Mouse (Mus musculus) MEL (cell line): ENCODE results near the gene Ttc16. TPM values are rescaled to one million over a fixed set of nuclear protein-coding genes. Genes with fewer than 3 reads are reported as not detected.

Experiments
- DNase-seq: peaks from one replicate; pipeline ENCODE4 v3.0.0; 2011; ENCODE audit warnings: low read depth, low spot score
- H3K27ac ChIP-seq: 2 replicates; pipeline ENCODE4 v1.5.1; 2012; ENCODE audit warnings: low read depth, mild to moderate bottlenecking, control low read depth, low read length, moderate library complexity; ENCODE audit not compliant: control insufficient read depth
- H3K27me3 ChIP-seq, 2 experiments: fragments of 150-350 bp in 1 of 2; sonication (generic) in 1 of 2; 2 replicates each; pipeline ENCODE4 v1.6.1; 2012; ENCODE audit warnings: low read length in 2 of 2, mild to moderate bottlenecking in 2 of 2, improper control_type of control experiment in 1 of 2, moderate library complexity in 1 of 2; ENCODE audit not compliant: insufficient read depth in 2 of 2, control insufficient read depth in 1 of 2
- H3K36me3 ChIP-seq, 2 experiments: 2 replicates each; pipeline ENCODE4 v1.6.1; 2012 to 2014; ENCODE audit warnings: low read length in 2 of 2, improper control_type of control experiment in 1 of 2, inconsistent platforms in 1 of 2, mild to moderate bottlenecking in 1 of 2; ENCODE audit not compliant: insufficient read depth in 2 of 2, control insufficient read depth in 1 of 2
- H3K4me1 ChIP-seq, 2 experiments: fragments of 150-350 bp in 1 of 2; sonication (generic) in 1 of 2; 2 replicates each; pipeline ENCODE4 v1.6.1; 2012; ENCODE audit warnings: low read length in 2 of 2, improper control_type of control experiment in 1 of 2, mild to moderate bottlenecking in 1 of 2; ENCODE audit not compliant: insufficient read depth in 2 of 2, control insufficient read depth in 1 of 2
- H3K4me3 ChIP-seq, 2 experiments: fragments of 150-350 bp in 1 of 2; sonication (generic) in 1 of 2; 2 replicates each; pipeline ENCODE4 v1.5.1; 2012; ENCODE audit warnings: low read depth in 2 of 2, low read length in 2 of 2, mild to moderate bottlenecking in 2 of 2, moderate library complexity in 2 of 2, control low read depth in 1 of 2, improper control_type of control experiment in 1 of 2; ENCODE audit not compliant: control insufficient read depth in 1 of 2, insufficient read depth in 1 of 2
- H3K79me2 ChIP-seq: 2 replicates; pipeline ENCODE4 v1.6.1; 2012; ENCODE audit warnings: mild to moderate bottlenecking, low read length, moderate library complexity; ENCODE audit not compliant: control insufficient read depth, poor library complexity, insufficient read depth
- H3K9ac ChIP-seq: 2 replicates; pipeline ENCODE4 v1.6.1; 2012; ENCODE audit warnings: low read depth, mild to moderate bottlenecking, control low read depth, low read length, moderate library complexity; ENCODE audit not compliant: control insufficient read depth, poor library complexity, severe bottlenecking
- H3K9me3 ChIP-seq: fragments of 150-350 bp; sonication (generic); replicated peaks from 2 replicates; pipeline ENCODE4 v1.6.1; 2012; ENCODE audit warnings: mild to moderate bottlenecking, low read length, improper control_type of control experiment, moderate library complexity; ENCODE audit not compliant: insufficient read depth
- CTCF ChIP-seq, 3 experiments: IDR thresholded peaks in 2 of 3; conservative IDR thresholded peaks in 1 of 3; 2 replicates each; pipeline ENCODE4 v1.5.1; 2011 to 2012; ENCODE audit warnings: low read length in 3 of 3, low read depth in 2 of 3, mild to moderate bottlenecking in 2 of 3, improper control_type of control experiment in 1 of 3, inconsistent platforms in 1 of 3, mixed read lengths in 1 of 3, moderate library complexity in 1 of 3; ENCODE audit not compliant: control insufficient read depth in 1 of 3, insufficient read depth in 1 of 3, poor library complexity in 1 of 3, severe bottlenecking in 1 of 3
- EP300 ChIP-seq, 2 experiments: IDR thresholded peaks; 2 replicates each; pipeline ENCODE4 v1.6.1; 2011; ENCODE audit warnings: improper control_type of control experiment in 2 of 2, low read length in 2 of 2, low read depth in 1 of 2, mild to moderate bottlenecking in 1 of 2
- ETS1 ChIP-seq: IDR thresholded peaks from 2 replicates; pipeline ENCODE4 v1.6.1; 2012; ENCODE audit warnings: low read depth, mild to moderate bottlenecking, inconsistent platforms, low read length, improper control_type of control experiment, moderate library complexity
- GABPA ChIP-seq: IDR thresholded peaks from 2 replicates; pipeline ENCODE4 v1.6.1; 2012; ENCODE audit warnings: low read depth, mild to moderate bottlenecking, inconsistent platforms, low read length, improper control_type of control experiment, moderate library complexity
- GATA1 ChIP-seq: IDR thresholded peaks from 2 replicates; pipeline ENCODE4 v1.6.1; 2011; ENCODE audit warnings: low read depth, low read length, improper control_type of control experiment
- HCFC1 ChIP-seq: IDR thresholded peaks from 2 replicates; pipeline ENCODE4 v1.6.1; 2012; ENCODE audit warnings: low read depth, mild to moderate bottlenecking, inconsistent platforms, low read length, improper control_type of control experiment, moderate library complexity
- MAFK ChIP-seq: IDR thresholded peaks from 2 replicates; pipeline ENCODE4 v1.6.1; 2011; ENCODE audit warnings: low read depth, mild to moderate bottlenecking, low read length, improper control_type of control experiment, borderline replicate concordance
- MAX ChIP-seq: IDR thresholded peaks from 2 replicates; pipeline ENCODE4 v1.6.1; 2011; ENCODE audit warnings: low read length, improper control_type of control experiment
- MXI1 ChIP-seq: IDR thresholded peaks from 2 replicates; pipeline ENCODE4 v1.6.1; 2011; ENCODE audit warnings: mild to moderate bottlenecking, low read depth, low read length, improper control_type of control experiment
- MYB ChIP-seq: IDR thresholded peaks from 2 replicates; pipeline ENCODE4 v1.6.1; 2011; ENCODE audit warnings: mild to moderate bottlenecking, low read depth, low read length, improper control_type of control experiment
- NELFE ChIP-seq: IDR thresholded peaks from 2 replicates; pipeline ENCODE4 v1.6.1; 2011; ENCODE audit warnings: low read depth, low read length, improper control_type of control experiment
- NRF1 ChIP-seq: IDR thresholded peaks from 2 replicates; pipeline ENCODE4 v1.6.1; 2014; ENCODE audit warnings: low read depth, mild to moderate bottlenecking, inconsistent platforms, low read length, improper control_type of control experiment, moderate library complexity; ENCODE audit not compliant: poor library complexity, insufficient read depth, severe bottlenecking
- POLR2AphosphoS2 ChIP-seq: IDR thresholded peaks from 2 replicates; pipeline ENCODE4 v1.6.1; 2011; ENCODE audit warnings: low read length, improper control_type of control experiment
- RCOR1 ChIP-seq: IDR thresholded peaks from 2 replicates; pipeline ENCODE4 v1.6.1; 2012; ENCODE audit warnings: low read depth, mild to moderate bottlenecking, inconsistent platforms, low read length, improper control_type of control experiment
- SIN3A ChIP-seq: IDR thresholded peaks from 2 replicates; pipeline ENCODE4 v1.6.1; 2012; ENCODE audit warnings: low read length, improper control_type of control experiment, inconsistent platforms
- ZC3H11A ChIP-seq: IDR thresholded peaks from 2 replicates; pipeline ENCODE4 v1.6.1; 2012; ENCODE audit warnings: low read depth, mild to moderate bottlenecking, inconsistent platforms, low read length, improper control_type of control experiment
- ZNF384 ChIP-seq: IDR thresholded peaks from 2 replicates; pipeline ENCODE4 v1.6.1; 2012; ENCODE audit warnings: low read depth, mild to moderate bottlenecking, inconsistent platforms, low read length, improper control_type of control experiment
- polyA plus RNA-seq, 2 experiments: library from polyadenylated mRNA; stranded (reverse) in 1 of 2; unstranded in 1 of 2; fragments of >175 nt in 1 of 2; fragments of >200 nt in 1 of 2; gene quantifications; 2 replicates each; pipeline versions ENCODE4 v1.2.1 to v1.2.4; 2012; ENCODE audit warnings: low replicate concordance in 2 of 2, low read depth in 1 of 2; ENCODE audit not compliant: insufficient read length in 2 of 2, insufficient read depth in 1 of 2, missing spikeins in 1 of 2
- total RNA-seq: library from RNA; depleted of rRNA; stranded (reverse); fragments of 300-350 nt; gene quantifications from 2 replicates; pipeline ENCODE4 v1.2.3, GENCODE M21; 2012

Gene Ttc16
- total and polyA plus RNA-seq, 3 experiments: 0.35 to 0.69 TPM; not detected in 1

DNA sequence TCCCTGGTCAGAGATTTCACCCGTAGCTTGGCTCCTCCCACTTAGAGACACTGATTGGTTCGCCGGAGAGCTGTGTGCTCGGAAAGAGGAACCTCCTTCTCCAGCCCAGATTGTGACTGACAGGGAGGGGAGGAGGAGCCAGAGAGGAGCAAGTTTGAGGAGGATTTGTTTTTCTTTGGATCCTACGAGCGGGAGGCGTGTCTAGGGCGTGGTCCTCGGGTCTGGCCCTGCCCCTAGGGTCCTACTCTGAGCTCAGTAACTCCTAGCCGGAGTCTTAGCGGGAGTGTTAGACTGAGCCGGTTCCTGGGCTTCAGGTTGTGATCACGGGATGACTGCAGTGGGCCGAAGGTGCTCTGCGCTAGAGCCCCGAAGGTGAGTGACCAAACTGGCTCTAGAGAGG is 48.0 kb downstream of the Ttc16 start:
- no peak overlapping the region for H3K9ac ChIP-seq
- no peaks in the 10 kb centered on the region for H3K9me3 ChIP-seq
- H3K79me2 ChIP-seq: no peaks in the 10 kb centered on the region
- peaks cover 0 to 3% of the 10 kb centered on the region in 2 experiments; a peak in 1 of 4 replicates for H3K4me1 ChIP-seq
- peak overlapping the region; percentile 7 to 35; a peak in 1 of 4 replicates for H3K4me3 ChIP-seq
- H3K36me3 ChIP-seq: no peaks in the 10 kb centered on the region
- TF ChIP-seq MAFK (no peak), GATA1 (no peak), EP300 (IDR thresholded peaks at IDR 0.05; ENCODE audit: low read depth in 1 of 2, low read length in 2 of 2) (no peak), SIN3A (0 out of 2 replicates have a peak, but pooled peaks have one; percentile 16), RCOR1 (peak; percentile 83), MAX (no peak)
- H3K27ac ChIP-seq: no peak overlapping the region
- DNase-seq: peak; percentile 98
- H3K27me3 ChIP-seq: no peaks in the 10 kb centered on the region; a peak in 1 of 4 replicates

DNA sequence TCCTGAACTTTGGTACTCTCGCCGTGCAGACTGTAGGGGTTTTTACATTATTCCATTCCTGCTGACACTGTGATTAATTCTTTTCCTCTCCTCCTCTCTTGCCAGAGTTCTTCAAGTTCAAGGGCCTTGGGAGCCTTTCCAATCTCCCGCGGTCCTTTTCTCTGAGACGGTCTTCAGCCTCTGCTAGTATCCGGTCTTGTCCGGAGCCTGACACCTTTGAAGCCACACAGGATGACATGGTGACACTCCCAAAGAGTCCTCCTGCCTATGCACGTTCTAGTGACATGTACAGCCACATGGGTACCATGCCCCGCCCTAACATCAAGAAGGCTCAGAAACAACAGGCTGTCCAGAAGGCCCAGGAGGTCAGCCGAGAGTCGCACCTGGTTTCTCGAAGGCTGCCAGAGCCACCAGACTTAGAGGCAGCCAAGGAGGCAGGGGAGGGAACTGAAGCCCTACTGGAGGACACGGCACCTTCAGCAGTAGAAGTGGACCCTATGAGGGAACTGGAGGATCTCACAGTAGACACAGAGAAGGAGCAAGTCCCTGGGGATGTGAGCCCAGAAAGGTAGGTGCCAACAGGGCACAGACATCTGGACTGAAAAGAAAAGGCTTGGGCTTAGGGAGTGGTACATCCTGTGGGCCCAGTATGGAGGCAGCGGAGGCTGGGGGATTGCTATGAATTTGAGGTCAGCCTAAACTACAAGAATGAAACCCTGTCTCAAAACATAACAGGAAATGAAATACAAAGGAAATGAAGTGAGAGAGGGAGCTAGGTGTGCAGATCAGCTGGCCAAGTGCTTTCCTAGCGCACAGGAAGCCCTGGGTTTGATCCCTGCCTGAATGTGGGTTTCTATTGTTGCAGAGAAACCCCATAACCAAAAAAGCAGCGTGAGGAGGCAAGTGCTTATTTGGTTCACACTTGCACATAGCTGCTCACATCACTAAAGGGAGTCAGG is 50.3 kb downstream of the Ttc16 start:
- Histone ChIP-seq H3K36me3 (no peaks in the 10 kb centered on the region; a peak in 1 of 4 replicates), H3K79me2 (no peaks in the 10 kb centered on the region), H3K4me1 (peaks cover 0 to 8% of the 10 kb centered on the region in 2 experiments; a peak in 1 of 4 replicates), H3K9ac (no peak overlapping the region), H3K4me3 (no peak overlapping the region), H3K27me3 (no peaks in the 10 kb centered on the region), H3K27ac (no peak overlapping the region), H3K9me3 (no peaks in the 10 kb centered on the region)
- TF ChIP-seq SIN3A (no peak), NELFE (no peak), NRF1 (no peak), MXI1 (no peak), RCOR1 (no peak), ZC3H11A (no peak), GABPA (no peak), HCFC1 (no peak), ZNF384 (no peak), CTCF (IDR thresholded peaks at IDR 0.05 in 2 of 3, conservative IDR thresholded peaks at IDR 0.05 in 1 of 3; ENCODE audit: control insufficient read depth in 1 of 3, insufficient read depth in 1 of 3, low read depth in 2 of 3, low read length in 3 of 3, poor library complexity in 1 of 3, severe bottlenecking in 1 of 3) (no peak), POLR2AphosphoS2 (no peak), MAX (no peak), GATA1 (no peak), MYB (no peak), ETS1 (no peak)
- DNase-seq: no peak
